Mouse (Mus musculus): ENCODE measurements at regions not wholly inside any gene's neighbourhood (a gene's known extent, or its start where the extent isn't known, plus 50 kb on each side); places are given as distances from the start of the nearest gene placed in this dataset.

- TF ChIP-seq CTCF (IDR thresholded peaks at IDR 0.05; ENCODE audit: borderline replicate concordance, extremely low read depth, insufficient read depth, insufficient read length) (no peak), POLR2A (IDR thresholded peaks at IDR 0.05; ENCODE audit: borderline replicate concordance, extremely low read depth, insufficient read depth, insufficient read length, poor library complexity, severe bottlenecking) (no peak)
Observed at GRCm38 (mm10) chr15:64622591-64622990, 194.9 kb upstream of the Gm21798 start.

Measured in brain, embryonic 14.5 days (tissue).